Mouse (Mus musculus): Measurements from ENCODE around the gene Atp10a. TPM values are rescaled to one million over a fixed set of nuclear protein-coding genes. Genes with fewer than 3 reads are reported as not detected.
A peak's percentile ranks its signal among the peaks of the same experiment; 100 is the strongest.

The Atp10a gene
- polyA plus RNA-seq, 1 experiment from 2014 or later = 5.0 TPM

DNA sequence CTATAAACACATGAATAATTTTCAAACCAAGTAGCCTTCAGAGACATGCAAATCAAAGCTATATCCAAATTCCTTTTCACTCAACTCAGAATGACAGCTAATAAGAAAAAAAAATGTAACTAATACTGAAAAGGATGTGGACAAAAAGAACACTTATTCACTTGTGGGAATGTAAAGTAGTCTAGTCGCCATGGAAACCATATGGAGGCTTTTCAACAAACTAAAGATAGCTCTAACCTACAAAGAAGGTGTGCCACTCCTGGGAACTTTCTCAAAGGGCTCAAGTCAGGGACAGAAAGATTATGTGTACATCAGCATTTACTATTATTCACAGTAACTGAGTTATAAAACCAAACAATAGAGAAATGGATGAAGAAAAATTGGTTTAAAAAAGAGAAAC, 8.6 kb upstream of the Atp10a start:
- no peaks in the 10 kb centered on the region for H3K27me3 ChIP-seq (replicated peaks; ENCODE audit: control insufficient read depth, insufficient read depth, low read length)
- no peaks in the 10 kb centered on the region for H3K36me3 ChIP-seq (ENCODE audit: control insufficient read depth, insufficient read depth, low read length)
- no peak overlapping the region for H3K4me3 ChIP-seq (ENCODE audit: low read depth, low read length)
- no peak overlapping the region for H3K4me2 ChIP-seq (ENCODE audit: low read depth, low read length)
- H3K9me3 ChIP-seq (ENCODE audit: control insufficient read depth, low read length) = no peaks in the 10 kb centered on the region
- ATAC-seq (ENCODE audit: low read depth) (no peak), DNase-seq (ENCODE audit: low spot score) (no peak)
- H3K4me1 ChIP-seq (ENCODE audit: control insufficient read depth, insufficient read depth, low read length) = no peaks in the 10 kb centered on the region
- 66% methylated on average over 1 of the region's 1 CpGs for WGBS
- no peak overlapping the region for H3K9ac ChIP-seq (ENCODE audit: low read depth, low read length)
- no peak overlapping the region for H3K27ac ChIP-seq (replicated peaks; ENCODE audit: low read depth, low read length)

DNA sequence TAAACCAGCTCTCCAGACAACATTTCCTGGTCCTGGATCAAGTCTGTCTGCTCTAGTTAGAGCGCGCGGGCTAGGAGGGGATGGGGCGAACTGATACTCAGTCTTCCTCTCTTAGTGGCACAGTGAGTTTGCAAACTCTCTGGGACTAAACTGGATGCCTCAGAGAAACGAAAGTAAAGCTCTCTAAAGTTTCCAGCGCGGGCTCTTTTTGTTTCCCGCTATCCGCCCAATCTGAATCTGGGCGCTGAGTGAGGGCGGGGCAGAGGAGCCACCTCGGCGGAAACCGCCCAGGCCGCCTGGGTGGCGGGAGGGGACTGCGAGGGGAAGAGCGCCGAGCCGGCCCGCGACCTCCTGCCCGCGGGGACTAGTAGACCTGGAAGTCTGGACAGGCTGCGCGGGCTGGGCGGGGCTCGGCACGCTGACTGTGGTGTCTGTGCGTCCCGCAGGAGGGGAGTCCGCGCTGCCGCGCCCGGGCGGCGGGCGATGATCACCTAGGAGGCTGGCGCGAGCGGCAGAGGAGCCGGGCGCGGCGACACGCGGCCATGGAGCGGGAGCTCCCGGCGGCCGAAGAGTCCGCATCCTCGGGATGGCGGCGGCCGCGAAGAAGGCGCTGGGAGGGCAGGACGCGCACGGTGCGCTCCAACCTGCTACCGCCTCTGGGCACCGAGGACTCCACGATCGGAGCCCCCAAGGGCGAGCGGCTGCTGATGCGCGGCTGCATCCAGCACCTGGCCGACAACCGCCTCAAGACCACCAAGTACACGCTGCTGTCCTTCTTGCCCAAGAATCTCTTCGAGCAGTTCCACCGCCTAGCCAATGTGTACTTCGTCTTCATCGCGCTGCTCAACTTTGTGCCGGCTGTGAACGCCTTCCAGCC, 2.2 kb downstream of the Atp10a start:
- Histone ChIP-seq H3K4me2 (ENCODE audit: low read depth, low read length) (peak overlapping the region; percentile 93), H3K27me3 (replicated peaks; ENCODE audit: control insufficient read depth, insufficient read depth, low read length) (peaks cover 6% of the 10 kb centered on the region; the same call in 1 of the 2 replicates), H3K9ac (ENCODE audit: low read depth, low read length) (peak overlapping the region; percentile 76), H3K4me1 (ENCODE audit: control insufficient read depth, insufficient read depth, low read length) (no peaks in the 10 kb centered on the region; the same call in 1 of the 2 replicates), H3K27ac (replicated peaks; ENCODE audit: low read depth, low read length) (peak overlapping the region; percentile 72), H3K4me3 (ENCODE audit: low read depth, low read length) (peak overlapping the region; percentile 67), H3K36me3 (ENCODE audit: control insufficient read depth, insufficient read depth, low read length) (no peaks in the 10 kb centered on the region), H3K9me3 (ENCODE audit: control insufficient read depth, low read length) (no peaks in the 10 kb centered on the region)
- ATAC-seq (ENCODE audit: low read depth) = peak; percentile 91
- under 1% methylated on average over 39 of the region's 81 CpGs for WGBS
- peak; percentile 78 for DNase-seq (ENCODE audit: low spot score)

DNA sequence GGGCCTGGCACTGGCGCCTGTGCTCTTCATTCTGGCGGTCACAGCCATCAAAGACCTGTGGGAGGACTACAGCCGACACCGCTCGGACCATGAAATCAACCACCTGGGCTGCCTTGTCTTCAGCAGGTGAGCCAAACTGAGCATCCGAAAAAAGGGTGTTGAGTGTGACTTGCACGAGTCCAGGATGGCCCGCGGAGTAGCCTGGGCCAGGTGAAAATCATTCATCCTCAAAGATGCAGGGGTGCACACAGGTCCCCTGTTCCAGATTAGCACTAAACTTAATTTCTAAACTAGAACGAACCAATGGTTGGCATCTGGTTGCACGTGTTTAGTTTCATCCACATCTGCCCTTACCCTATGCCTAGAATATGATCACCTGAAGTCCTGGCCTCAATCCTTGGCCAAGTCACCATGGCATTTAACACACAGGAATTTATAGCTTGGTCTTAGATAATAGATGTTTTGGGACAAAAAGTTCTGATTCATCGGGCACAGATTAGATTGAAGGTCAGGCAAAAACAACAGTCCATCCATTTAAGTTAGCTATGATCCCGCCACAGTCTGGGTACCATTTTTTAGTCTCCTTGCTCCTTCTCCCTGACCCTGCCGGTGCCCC, 2.9 kb downstream of the Atp10a start:
- Histone ChIP-seq H3K4me1 (ENCODE audit: control insufficient read depth, insufficient read depth, low read length) (no peaks in the 10 kb centered on the region; the same call in 1 of the 2 replicates), H3K27me3 (replicated peaks; ENCODE audit: control insufficient read depth, insufficient read depth, low read length) (peaks cover 6% of the 10 kb centered on the region; the same call in 1 of the 2 replicates), H3K36me3 (ENCODE audit: control insufficient read depth, insufficient read depth, low read length) (no peaks in the 10 kb centered on the region), H3K9me3 (ENCODE audit: control insufficient read depth, low read length) (no peaks in the 10 kb centered on the region), H3K9ac (ENCODE audit: low read depth, low read length) (peak overlapping the region; percentile 76), H3K27ac (replicated peaks; ENCODE audit: low read depth, low read length) (peak overlapping the region; percentile 72; the same call in 1 of the 2 replicates), H3K4me3 (ENCODE audit: low read depth, low read length) (peak overlapping the region; percentile 67), H3K4me2 (ENCODE audit: low read depth, low read length) (peak overlapping the region; percentile 93)
- ATAC-seq (ENCODE audit: low read depth) (no peak), DNase-seq (ENCODE audit: low spot score) (no peak)
- WGBS = 24% methylated on average over 14 of the region's 14 CpGs

DNA sequence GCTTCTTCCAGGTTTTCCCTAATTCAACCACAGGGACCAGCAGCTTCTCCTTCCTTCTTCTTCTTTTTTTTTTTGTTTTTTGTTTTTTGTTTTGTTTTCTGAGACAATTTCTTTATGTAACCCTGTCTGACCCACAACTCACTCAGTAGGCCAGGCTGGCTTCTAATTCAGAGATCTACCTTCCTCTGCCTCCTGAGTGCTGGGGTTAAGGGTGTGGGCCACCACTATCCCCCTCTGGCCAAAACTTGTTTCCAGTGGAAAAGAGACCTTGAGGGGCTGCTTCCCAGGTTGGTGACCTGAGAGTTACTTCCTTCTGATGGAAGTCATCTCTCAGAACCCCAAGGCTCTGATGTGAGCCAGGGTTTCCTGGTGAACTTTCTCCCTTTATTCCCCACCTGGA, 4.1 kb downstream of the Atp10a start:
- H3K4me2 ChIP-seq (ENCODE audit: low read depth, low read length) = no peak overlapping the region
- no peak overlapping the region for H3K4me3 ChIP-seq (ENCODE audit: low read depth, low read length)
- DNase-seq (ENCODE audit: low spot score) (no peak), ATAC-seq (ENCODE audit: low read depth) (no peak)
- H3K9ac ChIP-seq (ENCODE audit: low read depth, low read length) = no peak overlapping the region
- no peaks in the 10 kb centered on the region for H3K9me3 ChIP-seq (ENCODE audit: control insufficient read depth, low read length)
- no peaks in the 10 kb centered on the region; the same call in 1 of the 2 replicates for H3K4me1 ChIP-seq (ENCODE audit: control insufficient read depth, insufficient read depth, low read length)
- H3K27me3 ChIP-seq (replicated peaks; ENCODE audit: control insufficient read depth, insufficient read depth, low read length) = peaks cover 6% of the 10 kb centered on the region; the same call in 1 of the 2 replicates
- H3K36me3 ChIP-seq (ENCODE audit: control insufficient read depth, insufficient read depth, low read length) = no peaks in the 10 kb centered on the region
- no peak overlapping the region for H3K27ac ChIP-seq (replicated peaks; ENCODE audit: low read depth, low read length)

DNA sequence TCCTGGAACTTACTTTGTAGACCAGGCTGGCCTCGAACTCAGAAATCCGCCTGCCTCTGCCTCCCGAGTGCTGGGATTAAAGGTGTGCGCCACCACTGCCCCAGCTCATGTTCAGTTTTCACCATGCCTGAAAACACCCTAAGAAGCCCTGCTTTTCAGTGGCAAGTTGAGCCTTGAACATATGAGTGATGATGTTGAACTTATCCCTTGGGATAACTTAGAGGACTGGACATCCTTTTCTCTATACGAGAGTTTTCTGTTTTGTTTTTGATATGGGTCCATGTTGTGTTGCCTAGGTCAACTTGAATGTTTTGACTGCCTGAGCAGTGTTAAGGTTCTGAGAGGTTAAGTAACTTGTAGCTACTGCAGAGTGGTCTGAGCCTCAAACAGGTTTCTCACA, 4.7 kb downstream of the Atp10a start:
- Histone ChIP-seq H3K4me1 (ENCODE audit: control insufficient read depth, insufficient read depth, low read length) (no peaks in the 10 kb centered on the region; the same call in 1 of the 2 replicates), H3K4me3 (ENCODE audit: low read depth, low read length) (no peak overlapping the region), H3K9ac (ENCODE audit: low read depth, low read length) (no peak overlapping the region), H3K9me3 (ENCODE audit: control insufficient read depth, low read length) (no peaks in the 10 kb centered on the region), H3K4me2 (ENCODE audit: low read depth, low read length) (no peak overlapping the region), H3K27me3 (replicated peaks; ENCODE audit: control insufficient read depth, insufficient read depth, low read length) (peaks cover 6% of the 10 kb centered on the region; the same call in 1 of the 2 replicates), H3K36me3 (ENCODE audit: control insufficient read depth, insufficient read depth, low read length) (no peaks in the 10 kb centered on the region), H3K27ac (replicated peaks; ENCODE audit: low read depth, low read length) (no peak overlapping the region)
- WGBS = 86% methylated on average over 5 of the region's 5 CpGs
- ATAC-seq (ENCODE audit: low read depth) = no peak
- DNase-seq (ENCODE audit: low spot score) = no peak

DNA sequence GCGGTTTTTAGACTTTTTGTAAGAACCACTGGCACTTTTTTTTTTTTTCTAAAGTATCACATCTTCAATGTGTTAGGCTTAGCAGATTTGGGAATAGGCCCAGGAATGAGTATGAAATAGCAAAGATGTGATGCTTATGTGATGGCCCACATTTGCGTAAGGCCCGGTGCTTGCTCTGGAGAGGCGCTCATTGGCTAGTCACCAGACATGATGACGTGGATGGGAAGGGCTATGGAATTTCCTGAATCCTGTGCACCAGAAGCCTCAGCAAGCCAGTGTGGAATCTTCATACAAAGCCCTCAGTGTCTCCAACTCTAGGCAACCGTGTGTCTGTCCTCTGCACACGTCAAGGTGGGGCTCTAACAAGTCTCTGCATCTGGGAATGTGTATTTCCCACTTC, 5.1 kb downstream of the Atp10a start:
- Histone ChIP-seq H3K4me1 (ENCODE audit: control insufficient read depth, insufficient read depth, low read length) (no peaks in the 10 kb centered on the region; the same call in 1 of the 2 replicates), H3K27ac (replicated peaks; ENCODE audit: low read depth, low read length) (no peak overlapping the region), H3K4me2 (ENCODE audit: low read depth, low read length) (no peak overlapping the region), H3K9me3 (ENCODE audit: control insufficient read depth, low read length) (no peaks in the 10 kb centered on the region), H3K9ac (ENCODE audit: low read depth, low read length) (no peak overlapping the region), H3K36me3 (ENCODE audit: control insufficient read depth, insufficient read depth, low read length) (no peaks in the 10 kb centered on the region), H3K27me3 (replicated peaks; ENCODE audit: control insufficient read depth, insufficient read depth, low read length) (peaks cover 6% of the 10 kb centered on the region; the same call in 1 of the 2 replicates), H3K4me3 (ENCODE audit: low read depth, low read length) (no peak overlapping the region)
- no peak for ATAC-seq (ENCODE audit: low read depth)
- no peak for DNase-seq (ENCODE audit: low spot score)
- 82% methylated on average over 7 of the region's 7 CpGs for WGBS

DNA sequence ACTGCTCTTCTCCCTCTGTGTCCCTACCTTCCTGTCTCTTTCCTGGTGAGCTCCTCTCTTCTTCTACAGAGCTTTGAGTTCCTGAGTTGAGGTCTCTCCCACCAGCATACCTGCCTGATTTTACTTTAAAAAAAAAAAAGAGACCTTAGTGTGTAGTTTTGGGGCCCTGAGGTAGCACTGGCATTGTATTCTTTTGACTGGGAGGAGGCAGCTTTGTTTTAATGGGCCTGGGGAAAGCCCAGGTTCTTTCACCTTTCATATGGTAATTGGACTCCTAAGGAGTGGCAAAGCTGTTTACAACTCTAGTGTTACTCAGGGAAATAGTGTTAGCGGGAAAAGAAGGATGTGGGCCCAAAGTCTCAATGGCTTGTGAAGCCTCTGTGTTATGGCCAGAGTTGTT, 12.7 kb downstream of the Atp10a start:
- DNase-seq (ENCODE audit: low spot score) (no peak), ATAC-seq (ENCODE audit: low read depth) (no peak)
- no peak overlapping the region for H3K9ac ChIP-seq (ENCODE audit: low read depth, low read length)
- H3K4me3 ChIP-seq (ENCODE audit: low read depth, low read length) = no peak overlapping the region
- 50% methylated on average over 1 of the region's 1 CpGs for WGBS
- H3K27me3 ChIP-seq (replicated peaks; ENCODE audit: control insufficient read depth, insufficient read depth, low read length) = no peaks in the 10 kb centered on the region
- H3K9me3 ChIP-seq (ENCODE audit: control insufficient read depth, low read length) = no peaks in the 10 kb centered on the region
- H3K36me3 ChIP-seq (ENCODE audit: control insufficient read depth, insufficient read depth, low read length) = no peaks in the 10 kb centered on the region
- no peak overlapping the region for H3K27ac ChIP-seq (replicated peaks; ENCODE audit: low read depth, low read length)
- H3K4me1 ChIP-seq (ENCODE audit: control insufficient read depth, insufficient read depth, low read length) = no peaks in the 10 kb centered on the region
- no peak overlapping the region for H3K4me2 ChIP-seq (ENCODE audit: low read depth, low read length)

DNA sequence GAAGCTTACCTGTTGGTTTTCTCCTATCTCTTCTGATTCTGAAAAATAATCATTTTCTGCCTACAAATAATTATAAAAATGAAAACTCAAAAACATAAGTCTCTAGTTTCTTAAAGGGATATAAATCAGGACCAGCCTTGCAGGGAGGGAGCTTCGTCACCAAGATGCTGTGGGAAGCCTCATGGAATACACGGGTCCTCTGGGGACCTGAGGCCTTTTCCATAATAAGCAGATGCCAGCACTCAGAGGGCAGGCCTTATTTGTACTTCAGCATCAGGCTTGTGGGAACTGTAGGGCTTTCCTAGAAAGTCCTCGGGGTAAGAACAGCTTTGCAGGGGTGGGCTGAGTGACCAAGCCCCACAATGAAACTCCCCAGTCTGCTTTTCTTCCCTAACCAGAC, 20.1 kb downstream of the Atp10a start:
- Histone ChIP-seq H3K4me3 (ENCODE audit: low read depth, low read length) (no peak overlapping the region), H3K27me3 (replicated peaks; ENCODE audit: control insufficient read depth, insufficient read depth, low read length) (no peaks in the 10 kb centered on the region), H3K4me1 (ENCODE audit: control insufficient read depth, insufficient read depth, low read length) (no peaks in the 10 kb centered on the region), H3K4me2 (ENCODE audit: low read depth, low read length) (no peak overlapping the region), H3K36me3 (ENCODE audit: control insufficient read depth, insufficient read depth, low read length) (no peaks in the 10 kb centered on the region), H3K9me3 (ENCODE audit: control insufficient read depth, low read length) (no peaks in the 10 kb centered on the region), H3K9ac (ENCODE audit: low read depth, low read length) (no peak overlapping the region), H3K27ac (replicated peaks; ENCODE audit: low read depth, low read length) (no peak overlapping the region)
- ATAC-seq (ENCODE audit: low read depth) (no peak), DNase-seq (ENCODE audit: low spot score) (peak; percentile 23)
- 44% methylated on average over 3 of the region's 3 CpGs for WGBS

Data from embryonic facial prominence, embryonic 14.5 days (tissue).